Mouse (Mus musculus) thymus, adult 2 months (tissue): ENCODE measurements at regions not wholly inside any gene's neighbourhood (a gene's known extent, or its start where the extent isn't known, plus 50 kb on each side); places are given as distances from the start of the nearest gene placed in this dataset.

Experiments
- CTCF ChIP-seq: fragments of 200-500 bp; IDR thresholded peaks from 2 replicates; pipeline ENCODE4 v1.5.1; 2012; ENCODE audit warnings: mild to moderate bottlenecking, control low read depth, low read length, moderate library complexity, borderline replicate concordance; ENCODE audit not compliant: control insufficient read depth, poor library complexity, insufficient read depth; ENCODE audit errors: extremely low read depth
- POLR2A ChIP-seq: fragments of 200-500 bp; IDR thresholded peaks from 2 replicates; pipeline ENCODE4 v1.6.1; 2012; ENCODE audit warnings: mild to moderate bottlenecking, low read length, control low read depth, moderate library complexity; ENCODE audit not compliant: control insufficient read depth, poor library complexity, insufficient read depth; ENCODE audit errors: extremely low read depth

DNA sequence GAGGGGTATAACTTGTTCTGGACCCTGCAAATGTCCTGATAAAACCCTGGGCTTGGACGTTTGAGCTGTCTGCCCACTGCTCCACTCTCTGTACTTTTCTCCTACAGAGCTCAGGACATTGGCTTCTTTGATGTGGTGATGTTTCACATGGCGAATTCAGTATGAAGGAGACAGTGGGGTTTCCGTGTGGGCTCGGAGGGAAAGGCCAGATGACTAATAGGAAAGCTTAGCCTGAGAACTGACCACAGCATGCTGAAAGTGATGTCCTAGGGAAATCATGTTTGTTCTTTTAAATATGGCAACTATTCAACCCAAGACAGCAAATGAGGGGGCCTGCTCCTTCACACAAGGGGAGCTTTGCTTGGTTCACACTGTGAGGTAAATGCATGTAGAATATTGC lies 332.6 kb downstream of the Lnpk start:
- TF ChIP-seq CTCF (no peak), POLR2A (no peak)
